Mouse (Mus musculus) liver, postnatal 0 days (tissue): ENCODE results near the gene Asic3.

ENCODE experiments used
- CTCF ChIP-seq: sonication (generic); IDR thresholded peaks from 2 replicates; pipeline ENCODE4 v1.5.1; 2016; ENCODE audit warnings: antibody characterized with exemption, low read depth
- EP300 ChIP-seq: IDR thresholded peaks from 2 replicates; pipeline ENCODE4 v1.6.1; 2016; ENCODE audit warnings: antibody characterized with exemption, low read depth, mild to moderate bottlenecking

DNA sequence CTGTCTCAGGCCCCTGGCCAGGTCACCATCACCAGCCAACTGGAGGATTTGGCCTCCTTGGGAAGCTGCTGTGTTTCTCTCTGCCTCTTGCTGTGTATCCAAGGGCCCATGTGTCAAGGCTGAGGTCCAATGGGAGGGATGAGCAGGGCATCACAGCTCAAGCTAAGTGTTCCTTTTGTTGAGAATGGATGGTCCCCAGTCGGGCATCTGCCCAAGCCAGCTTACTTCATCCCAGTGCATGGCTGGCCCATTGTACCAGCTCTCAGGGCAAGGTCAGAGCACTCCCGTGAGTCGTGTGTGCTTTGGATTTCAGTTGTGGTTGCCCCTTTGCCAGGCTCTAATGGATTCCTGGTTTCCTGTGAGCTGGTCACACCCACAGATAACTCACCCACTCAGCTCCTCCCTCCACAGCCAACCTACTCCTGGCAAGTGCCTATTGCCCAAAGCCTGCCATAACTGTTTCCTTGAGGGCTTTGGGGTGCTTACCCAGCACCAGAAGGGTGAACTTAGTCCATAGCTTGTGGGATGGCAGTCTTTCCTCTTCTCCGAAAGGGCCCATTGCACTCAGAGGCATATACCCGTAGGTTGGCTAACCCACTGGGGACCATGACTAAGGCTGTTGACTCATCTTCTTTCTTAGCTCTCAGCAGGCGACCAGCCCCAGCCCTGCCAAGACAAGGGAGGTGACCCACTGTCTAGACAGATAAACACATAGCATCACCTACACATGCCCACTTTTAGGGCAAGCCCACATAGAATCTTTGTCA, 8.4 kb upstream of the Asic3 start:
- no peak for TF ChIP-seq CTCF
- TF ChIP-seq EP300 = no peak
